9 mouse cellular contexts compared by ENCODE assay signal in genomic region chr4:106841303-106841702, GRCm38 (mm10). TPM values are rescaled to one million over a fixed set of nuclear protein-coding genes. Genes with fewer than 3 reads are reported as not detected.
DNase-seq lines count a peak whose midpoint lies in the region; ATAC-seq and TF ChIP-seq lines count a peak whose summit lies in the region.
"Had no signal": no experiment of that assay in that cellular context is flagged by ENCODE, and none has a peak within 500 bp of the region (broad histone marks: within the 10 kb centered on the region; RNA-seq: fewer than 3 reads in every experiment).

No protein-coding gene starts in this region.

- H3K4me1 ChIP-seq in forebrain, embryonic 10.5 days: peaks cover 77% of the 10 kb centered on the region
- H3K4me1 ChIP-seq in forebrain, postnatal 0 days (ENCODE audit: insufficient read depth): peaks cover 15% of the 10 kb centered on the region
- H3K4me1 ChIP-seq in liver, embryonic 13.5 days (replicated peaks): peaks cover 54% of the 10 kb centered on the region

- no peaks in the 10 kb centered on the region for H3K36me3 ChIP-seq in forebrain, embryonic 10.5 days (replicated peaks)
- no peaks in the 10 kb centered on the region for H3K36me3 ChIP-seq in forebrain, postnatal 0 days (ENCODE audit: insufficient read depth)
- H3K36me3 ChIP-seq in liver, embryonic 13.5 days: no peaks in the 10 kb centered on the region
- H3K36me3 ChIP-seq: G1E had no signal

- 13% methylated on average over 7 of the region's 7 CpGs for WGBS in forebrain, embryonic 10.5 days
- 8% methylated on average over 7 of the region's 7 CpGs for WGBS in forebrain, postnatal 0 days
- 33% methylated on average over 7 of the region's 7 CpGs for WGBS in liver, embryonic 13.5 days (ENCODE audit: insufficient replicate concordance)

- intact Hi-C loops in left cerebral cortex, postnatal 10 days (cut with DNase I): no loop called here

- H3K9ac ChIP-seq in forebrain, postnatal 0 days: no peak overlapping the region
- 0 out of 2 replicates have a peak overlapping the region, but pooled peaks have one; percentile 11 for H3K9ac ChIP-seq in liver, embryonic 13.5 days

- no peak for ATAC-seq in forebrain, postnatal 0 days
- ATAC-seq in liver, embryonic 13.5 days (ENCODE audit: low read depth): no peak
- ATAC-seq in frontal cortex, adult (ENCODE audit: low TSS enrichment): no peak

- DNase-seq in forebrain, embryonic 10.5 days (ENCODE audit: extremely low spot score, low spot score): no peak
- no peak for DNase-seq in forebrain, postnatal 0 days
- peak; percentile 18 for DNase-seq in urinary bladder, adult 2 months (ENCODE audit: low spot score)
- no peak for DNase-seq in urinary bladder, postnatal 25 days (ENCODE audit: low spot score)
- DNase-seq in liver, embryonic 13.5 days: no peak
- no peak for DNase-seq in left cerebral cortex, postnatal 10 days (ENCODE audit: extremely low spot score in 1 of 2, low spot score in 2 of 2)
- no peak for DNase-seq in left cerebral cortex, adult 11 months (ENCODE audit: low spot score)

- peaks cover 15% of the 10 kb centered on the region for H3K27me3 ChIP-seq in forebrain, embryonic 10.5 days (ENCODE audit: poor library complexity, severe bottlenecking)
- H3K27me3 ChIP-seq in forebrain, postnatal 0 days (ENCODE audit: insufficient read depth, low read length): no peaks in the 10 kb centered on the region
- 0 out of 2 replicates have a peak, but pooled peaks cover 4% of the 10 kb centered on the region for H3K27me3 ChIP-seq in liver, embryonic 13.5 days

- TF ChIP-seq CTCF in forebrain, postnatal 0 days (IDR thresholded peaks at IDR 0.05; ENCODE audit: low read depth): no peak

- H3K27ac ChIP-seq in forebrain, embryonic 10.5 days: peak overlapping the region; percentile 98
- no peak overlapping the region for H3K27ac ChIP-seq in forebrain, postnatal 0 days (ENCODE audit: low read depth, low read length)
- H3K27ac ChIP-seq in liver, embryonic 13.5 days: peak overlapping the region; percentile 26

- no peak overlapping the region for H3K4me2 ChIP-seq in forebrain, postnatal 0 days (ENCODE audit: low read depth)
- no peak overlapping the region for H3K4me2 ChIP-seq in liver, embryonic 13.5 days

- no peak overlapping the region for H3K4me3 ChIP-seq in forebrain, embryonic 10.5 days
- no peak overlapping the region for H3K4me3 ChIP-seq in forebrain, postnatal 0 days (ENCODE audit: low read depth, low read length)
- H3K4me3 ChIP-seq in liver, embryonic 13.5 days (replicated peaks): no peak overlapping the region

- H3K9me3 ChIP-seq in forebrain, embryonic 10.5 days: no peaks in the 10 kb centered on the region
- H3K9me3 ChIP-seq in forebrain, postnatal 0 days (ENCODE audit: low read length): no peaks in the 10 kb centered on the region
- H3K9me3 ChIP-seq in liver, embryonic 13.5 days (replicated peaks): no peaks in the 10 kb centered on the region
- H3K9me3 ChIP-seq: G1E had no signal

RNA-seq across cellular contexts. Expression of gene Acot11, which starts 36.5 kb away (rescaled TPM):
- 1.9 and 2.1 TPM in 2 replicates for polyA plus RNA-seq in forebrain, embryonic 10.5 days (2016; fragmentation: Nextera tagmentation; extraction: Ambion mirVana)
- total RNA-seq in forebrain, postnatal 0 days (2014; rRNA removed): 3.4 and 5.5 TPM in 2 replicates
- polyA plus RNA-seq in forebrain, postnatal 0 days (2015; fragmentation: Nextera tagmentation; extraction: Ambion mirVana): 0.75 and 1.2 TPM in 2 replicates
- 7.2 and 11.2 TPM in 2 replicates for polyA plus RNA-seq in urinary bladder, adult 2 months (2012; rRNA removed)
- polyA plus RNA-seq in liver, embryonic 13.5 days (2015; fragmentation: Nextera tagmentation; extraction: Ambion mirVana): 5.0 TPM in 2 replicates
- 10 to 100 TPM; 12.2 to 22.1 TPM for total RNA-seq in left cerebral cortex, postnatal 10 days (2021)
